Mouse (Mus musculus): Measurements from ENCODE around the gene Arhgef17.

Gene Arhgef17

GRCm38 (mm10) chr7:100845026-100845400 lies 86.9 kb downstream of the Arhgef17 start:
- DNase-seq (ENCODE audit: low spot score) = no peak

- no peak for DNase-seq (ENCODE audit: low spot score)
Observed at GRCm38 (mm10) chr7:100844385-100845025, 87.4 kb downstream of the Arhgef17 start.

GRCm38 (mm10) chr7:100843866-100844265 lies 88.0 kb downstream of the Arhgef17 start:
- no peak for DNase-seq (ENCODE audit: low spot score)

- DNase-seq (ENCODE audit: low spot score) = no peak
Observed at GRCm38 (mm10) chr7:100842175-100842574, 89.7 kb downstream of the Arhgef17 start.

- no peak for DNase-seq (ENCODE audit: low spot score)
Observed at GRCm38 (mm10) chr7:100841608-100842007, 90.3 kb downstream of the Arhgef17 start.

- no peak for DNase-seq (ENCODE audit: low spot score)
Observed at GRCm38 (mm10) chr7:100840906-100841305, 91.0 kb downstream of the Arhgef17 start.

GRCm38 (mm10) chr7:100839632-100840402 lies 92.1 kb downstream of the Arhgef17 start:
- no peak for DNase-seq (ENCODE audit: low spot score)

GRCm38 (mm10) chr7:100837701-100838100 lies 94.2 kb downstream of the Arhgef17 start:
- no peak for DNase-seq (ENCODE audit: low spot score)

- DNase-seq (ENCODE audit: low spot score) = no peak
Observed at GRCm38 (mm10) chr7:100836657-100837056, 95.2 kb downstream of the Arhgef17 start.

GRCm38 (mm10) chr7:100835711-100836110 lies 96.2 kb downstream of the Arhgef17 start:
- no peak for DNase-seq (ENCODE audit: low spot score)

- DNase-seq (ENCODE audit: low spot score) = no peak
Observed at GRCm38 (mm10) chr7:100835168-100835567, 96.7 kb downstream of the Arhgef17 start.

GRCm38 (mm10) chr7:100833859-100834258 lies 98.0 kb downstream of the Arhgef17 start:
- no peak for DNase-seq (ENCODE audit: low spot score)

GRCm38 (mm10) chr7:100828549-100828948 lies 103.4 kb downstream of the Arhgef17 start:
- no peak for DNase-seq (ENCODE audit: low spot score)

- no peak for DNase-seq (ENCODE audit: low spot score)
Observed at GRCm38 (mm10) chr7:100824661-100825060, 107.2 kb downstream of the Arhgef17 start.
